Mouse (Mus musculus) left cerebral cortex, adult 8-10 months (tissue): ENCODE results near the gene Gng13. TPM values are rescaled to one million over a fixed set of nuclear protein-coding genes. Genes with fewer than 3 reads are reported as not detected.
A peak's percentile ranks its signal among the peaks of the same experiment; 100 is the strongest.

Experiments used
- DNase-seq, 2 experiments: peaks; one replicate each; pipeline ENCODE4 v3.0.0; 2022; ENCODE audit warnings: low spot score in 2 of 2
- total RNA-seq, 4 experiments: library from RNA; stranded (reverse); gene quantifications; 2 replicates each; pipeline ENCODE4 v1.2.4; 2022

Gng13 gene
- 100 to 1,000 TPM; 125 to 148 (median 137) TPM for total RNA-seq

GRCm38 (mm10) chr17:25716711-25717637 is at the start of gene Gng13:
Gng13 (plus strand) TSS chr17:25717171.
- peak in 1 of 2 experiments; percentile 26 for DNase-seq

- no peak for DNase-seq
These were observed 48.4 kb upstream of the Gng13 start for GRCm38 (mm10) chr17:25668481-25669055.

DNA sequence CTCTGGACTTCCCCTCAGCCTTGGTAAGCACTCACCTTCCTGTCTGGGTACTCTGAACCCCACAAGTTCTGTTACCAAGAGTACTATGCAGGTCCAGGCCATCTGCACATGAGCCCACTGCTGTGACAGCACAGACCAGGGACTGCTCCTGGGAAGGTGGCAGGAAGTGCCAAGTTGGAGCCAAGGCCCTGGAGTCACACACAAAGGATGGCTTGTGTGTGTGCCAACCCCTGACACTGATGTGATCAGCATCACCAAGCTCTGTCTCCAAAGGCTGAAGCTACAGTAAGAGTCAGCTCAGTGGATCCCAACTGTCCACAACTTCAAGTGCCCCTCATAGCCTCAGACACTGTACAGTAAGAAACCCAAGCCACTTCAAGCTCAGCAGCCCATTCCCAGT is 44.0 kb upstream of the Gng13 start:
- DNase-seq, result no peak

DNA sequence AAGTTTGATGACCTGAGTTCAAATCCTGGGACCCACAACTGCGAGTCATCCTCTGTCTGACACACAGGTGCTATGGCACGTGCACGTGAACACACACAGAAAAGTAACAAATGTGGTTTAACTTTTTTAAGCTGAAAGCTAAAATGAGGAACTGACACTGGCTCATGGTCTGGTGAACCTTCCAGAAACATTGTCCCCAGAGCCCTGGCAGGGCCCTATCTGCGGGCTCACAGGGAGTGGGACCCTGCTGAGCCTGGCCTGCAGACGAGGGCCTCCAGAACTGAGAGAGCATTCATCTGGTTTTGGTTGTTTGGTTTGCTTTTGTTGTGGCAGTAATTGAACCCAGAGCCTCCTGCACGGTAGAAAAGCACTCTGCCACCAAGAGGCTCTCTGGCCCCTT is 39.0 kb upstream of the Gng13 start:
- no peak for DNase-seq

- no peak for DNase-seq
These were observed 37.2 kb upstream of the Gng13 start for GRCm38 (mm10) chr17:25679818-25680217.

GRCm38 (mm10) chr17:25681636-25682035 is 35.3 kb upstream of the Gng13 start:
- no peak for DNase-seq

DNA sequence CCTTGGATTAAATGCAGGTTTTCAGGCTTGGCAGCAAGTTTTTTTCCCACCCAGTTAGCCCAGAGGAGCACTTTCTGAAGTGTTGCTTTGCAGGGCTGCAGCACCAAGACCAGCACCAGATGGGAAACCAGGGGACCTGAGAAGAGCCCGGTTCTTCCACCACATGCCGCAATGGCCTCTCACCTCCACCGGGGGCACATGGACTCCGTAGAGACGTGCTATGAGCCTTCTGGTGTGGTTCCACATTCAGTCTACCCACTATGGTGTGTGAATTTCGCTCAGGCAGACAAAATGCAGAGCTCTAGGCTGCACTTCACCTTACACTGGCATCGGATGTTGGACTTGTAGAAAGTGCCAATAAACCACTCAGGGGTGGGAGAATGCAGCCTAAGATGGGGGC is 30.6 kb upstream of the Gng13 start:
- no peak for DNase-seq

- no peak for DNase-seq
These were observed 28.0 kb upstream of the Gng13 start for GRCm38 (mm10) chr17:25688922-25689321.

DNA sequence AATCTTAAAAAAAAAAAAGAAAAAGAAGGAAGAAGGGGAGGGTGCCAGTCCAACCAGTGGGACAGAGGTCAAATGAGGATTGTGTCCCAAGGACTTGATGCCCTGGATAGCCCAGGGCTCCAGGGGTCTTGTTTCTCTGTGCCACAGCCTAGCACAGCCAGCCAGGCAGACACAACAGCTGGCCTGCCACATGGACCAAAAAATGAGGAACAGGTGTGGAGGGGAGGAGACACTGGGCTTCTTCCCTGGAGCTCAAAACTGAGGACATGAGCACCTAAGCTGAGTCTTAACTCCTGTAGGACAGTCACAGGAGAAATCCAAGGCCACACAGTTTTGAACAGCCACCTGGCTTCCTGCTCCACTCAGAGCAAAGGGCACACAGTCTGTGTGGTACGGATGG is 20.7 kb upstream of the Gng13 start:
- no peak for DNase-seq

GRCm38 (mm10) chr17:25698446-25698845 is 18.5 kb upstream of the Gng13 start:
- DNase-seq, result peak in 1 of 2 experiments; percentile 58

DNA sequence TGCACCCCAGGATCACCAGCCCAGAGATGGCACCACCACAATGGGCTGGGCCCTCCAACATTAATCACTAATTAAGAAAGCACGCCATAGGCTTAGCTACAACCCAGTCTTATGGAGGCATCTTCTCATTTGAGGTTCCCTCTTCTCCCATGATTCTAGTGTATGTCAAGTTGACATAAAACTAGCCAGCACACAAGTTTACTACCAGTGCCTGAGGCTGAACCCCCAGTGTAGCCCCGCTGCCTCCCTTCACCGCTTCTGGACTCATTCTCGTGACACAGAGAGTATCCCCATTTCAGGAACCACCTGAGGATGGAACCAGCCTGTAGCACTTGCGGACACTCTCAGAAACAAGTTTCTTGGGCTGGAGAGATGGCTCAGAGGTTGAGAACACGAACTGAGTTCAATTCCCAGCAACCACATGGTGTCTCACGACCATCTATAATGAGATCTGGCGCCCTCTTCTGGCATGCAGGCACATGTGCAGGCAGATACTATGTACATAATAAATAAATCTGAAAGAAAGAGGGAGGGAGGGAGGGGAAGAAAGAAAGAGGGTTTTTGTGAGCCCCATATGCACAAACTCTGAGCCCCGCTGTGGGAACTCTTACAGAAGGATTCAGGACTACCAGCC is 16.0 kb upstream of the Gng13 start:
- DNase-seq, result no peak

- no peak for DNase-seq
These were observed 7.0 kb upstream of the Gng13 start for GRCm38 (mm10) chr17:25709994-25710393.

DNA sequence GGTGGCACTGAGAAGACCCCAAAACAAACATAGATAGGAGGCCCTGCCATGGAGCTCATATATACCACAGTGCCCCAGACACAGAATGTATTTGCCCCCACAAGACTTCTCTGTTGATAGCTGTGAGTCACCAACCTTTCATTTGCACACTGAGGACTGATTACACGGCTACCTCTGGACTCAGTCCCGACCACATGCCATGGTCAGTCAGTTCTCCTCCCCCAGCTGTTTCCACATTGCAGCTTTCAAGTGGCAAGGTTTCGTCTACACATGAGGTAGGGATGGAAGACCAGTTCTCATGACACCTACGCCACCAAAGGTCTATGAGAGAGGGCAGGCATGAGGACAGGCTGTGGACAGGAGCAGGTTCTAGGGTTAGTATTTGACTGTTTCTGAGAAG is 5.8 kb upstream of the Gng13 start:
- DNase-seq, result no peak

DNA sequence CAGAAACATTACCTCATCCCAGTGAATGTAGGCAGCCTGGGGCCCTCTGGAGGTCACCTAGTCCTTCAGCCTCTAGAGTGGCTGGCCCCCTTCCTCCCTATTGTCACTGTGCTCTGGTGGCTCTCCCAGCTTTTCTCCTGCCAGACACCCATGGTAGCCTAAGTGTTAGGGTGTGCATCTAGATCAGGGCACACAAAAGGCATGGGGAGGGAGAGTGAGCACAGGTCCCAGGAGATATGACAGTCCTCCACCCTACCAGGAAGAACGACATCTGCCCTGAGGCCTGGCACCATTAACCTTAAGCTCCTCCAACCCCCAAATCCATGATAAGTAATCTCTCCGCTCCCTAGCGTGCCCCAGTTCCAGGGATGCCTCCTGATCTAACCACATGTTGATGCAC is 1.3 kb upstream of the Gng13 start:
- DNase-seq, result no peak

GRCm38 (mm10) chr17:25716130-25716529 is 841 bp upstream of the Gng13 start:
- DNase-seq, result no peak

DNA sequence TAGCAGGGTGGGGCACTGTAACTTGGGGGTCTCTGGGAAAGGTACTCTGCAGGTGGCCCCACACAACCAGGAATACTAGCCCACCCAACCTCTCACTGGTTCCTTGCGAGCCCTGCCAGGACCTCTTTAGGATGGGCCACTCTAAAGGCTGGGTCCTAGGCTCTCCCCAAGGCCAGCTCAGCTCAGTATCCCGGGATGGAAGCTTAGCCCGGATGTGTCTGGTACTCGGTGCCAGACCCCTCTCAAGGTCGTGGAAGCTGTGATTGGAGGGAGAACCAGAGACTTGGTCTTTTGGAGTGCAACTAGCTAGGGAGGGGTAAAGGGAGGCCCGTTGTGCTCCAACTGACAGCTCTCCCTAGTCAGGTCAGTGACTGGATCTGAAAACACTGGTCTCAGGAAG is 720 bp downstream of the Gng13 start:
- DNase-seq, result no peak

- DNase-seq, result no peak
These were observed 4.5 kb downstream of the Gng13 start for GRCm38 (mm10) chr17:25721476-25721875.

DNA sequence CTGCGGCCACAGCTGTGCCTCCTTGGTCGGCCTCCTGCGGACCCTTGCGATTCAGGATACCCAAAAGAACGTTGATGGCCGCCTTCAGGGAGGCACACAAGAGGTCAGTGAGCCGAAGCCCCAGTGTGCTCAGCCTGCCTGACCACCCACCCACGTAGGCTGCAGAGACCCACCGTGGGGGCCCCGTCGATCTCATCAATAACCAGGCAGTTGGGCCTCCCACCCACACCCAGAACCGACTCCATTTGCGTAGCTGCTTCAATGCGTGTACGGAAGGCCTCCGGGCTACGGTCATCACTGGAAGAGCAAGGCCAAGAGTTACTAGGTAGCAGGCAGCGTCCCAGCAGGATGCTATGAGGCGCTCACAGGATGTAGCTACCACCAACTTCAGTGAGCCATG is 6.5 kb downstream of the Gng13 start:
- no peak for DNase-seq

- no peak for DNase-seq
These were observed 6.9 kb downstream of the Gng13 start for GRCm38 (mm10) chr17:25723919-25724318.

- DNase-seq, result no peak
These were observed 8.3 kb downstream of the Gng13 start for GRCm38 (mm10) chr17:25725264-25725663.

GRCm38 (mm10) chr17:25727265-25728008 is 10.5 kb downstream of the Gng13 start, which contains the start of the genes Chtf18 and Rpusd1:
Chtf18 (minus strand) TSS chr17:25727419.
Rpusd1 (plus strand) TSS chr17:25727670.
- peak; percentile 90 to 100 for DNase-seq

GRCm38 (mm10) chr17:25728009-25728270 is 11.0 kb downstream of the Gng13 start:
- DNase-seq, result no peak
